Mouse (Mus musculus) intestine, embryonic 16.5 days (tissue): ENCODE results near the gene 2010315B03Rik. TPM values are rescaled to one million over a fixed set of nuclear protein-coding genes. Genes with fewer than 3 reads are reported as not detected.
"Not testable (repeated sequence)": the region's sequence is repeated elsewhere in the genome, so short reads cannot be mapped to it uniquely, and the experiment has no call there.

Experiments
- ATAC-seq: fragments of 200-750 bp; cut with Nextera tagmentation; 2 replicates; pipeline ENCODE4 v1.8.0; 2017; ENCODE audit warnings: moderate TSS enrichment, moderate library complexity
- H3K27ac ChIP-seq: fragments of 300-500 bp; sonication (generic); 2 replicates; pipeline ENCODE4 v1.5.1; 2014; ENCODE audit warnings: mild to moderate bottlenecking, low read length
- H3K27me3 ChIP-seq: fragments of 300-500 bp; sonication (generic); replicated peaks from 2 replicates; pipeline ENCODE4 v1.6.1; 2014; ENCODE audit warnings: low read length, control low read depth, mixed read lengths; ENCODE audit not compliant: control insufficient read depth, insufficient read depth
- H3K36me3 ChIP-seq: fragments of 300-500 bp; sonication (generic); 2 replicates; pipeline ENCODE4 v1.6.1; 2014; ENCODE audit warnings: low read length, control low read depth; ENCODE audit not compliant: control insufficient read depth, insufficient read depth
- H3K4me1 ChIP-seq: fragments of 300-500 bp; sonication (generic); 2 replicates; pipeline ENCODE4 v1.6.1; 2014; ENCODE audit warnings: low read length, control low read depth, mixed read lengths; ENCODE audit not compliant: control insufficient read depth, insufficient read depth
- H3K4me2 ChIP-seq: fragments of 300-500 bp; sonication (generic); 2 replicates; pipeline ENCODE4 v1.6.1; 2014; ENCODE audit warnings: low read depth, low read length, control low read depth
- H3K4me3 ChIP-seq: fragments of 300-500 bp; sonication (generic); 2 replicates; pipeline ENCODE4 v1.5.1; 2014; ENCODE audit warnings: mild to moderate bottlenecking, low read length
- H3K9ac ChIP-seq: fragments of 300-500 bp; sonication (generic); 2 replicates; pipeline ENCODE4 v1.6.1; 2014; ENCODE audit warnings: low read depth, low read length
- H3K9me3 ChIP-seq: fragments of 300-500 bp; sonication (generic); 2 replicates; pipeline ENCODE4 v1.6.1; 2016; ENCODE audit warnings: low read length, control low read depth; ENCODE audit not compliant: control insufficient read depth
- WGBS: fragments of 180-500 bp; shearing (Covaris S2); extraction: QIAGEN DNeasy Blood & Tissue Kit; methylation state at CpG from one replicate; pipeline ENCODE4 v1.1.7; 2014; 5-methylcytosine and 5-hydroxymethylcytosine counted together
- polyA plus RNA-seq: library from polyadenylated mRNA; unstranded; fragments of >200 nt; fragmentation: Nextera tagmentation; extraction: Ambion mirVana; gene quantifications from 2 replicates; pipeline ENCODE4 v1.2.1, GENCODE M21; 2015

The 2010315B03Rik gene
- polyA plus RNA-seq, 1 experiment from 2014 or later, result 15.7 TPM

- H3K9ac ChIP-seq, result no peak overlapping the region
- H3K36me3 ChIP-seq, result peaks cover 15% of the 10 kb centered on the region
- H3K4me2 ChIP-seq, result no peak overlapping the region
- H3K27me3 ChIP-seq, result no peaks in the 10 kb centered on the region
- H3K4me3 ChIP-seq, result no peak overlapping the region
- no peak overlapping the region for H3K27ac ChIP-seq
- H3K4me1 ChIP-seq, result no peaks in the 10 kb centered on the region
- ATAC-seq, result no peak
- H3K9me3 ChIP-seq, result peaks cover 14% of the 10 kb centered on the region
These were observed 39.3 kb downstream of the 2010315B03Rik start for GRCm38 (mm10) chr9:124273172-124273571.

GRCm38 (mm10) chr9:124267929-124268328 lies 44.6 kb downstream of the 2010315B03Rik start:
- no peak overlapping the region for H3K9ac ChIP-seq
- H3K27me3 ChIP-seq, result no peaks in the 10 kb centered on the region
- H3K4me2 ChIP-seq, result no peak overlapping the region
- no peak overlapping the region for H3K27ac ChIP-seq
- H3K4me1 ChIP-seq, result no peaks in the 10 kb centered on the region
- WGBS, result 32% methylated on average over 2 of the region's 2 CpGs
- ATAC-seq, result no peak
- peaks cover 11% of the 10 kb centered on the region for H3K36me3 ChIP-seq
- peaks cover 8% of the 10 kb centered on the region for H3K9me3 ChIP-seq
- no peak overlapping the region for H3K4me3 ChIP-seq

- no peak overlapping the region for H3K9ac ChIP-seq
- no peaks in the 10 kb centered on the region for H3K27me3 ChIP-seq
- H3K27ac ChIP-seq, result no peak overlapping the region
- peaks cover 8% of the 10 kb centered on the region for H3K9me3 ChIP-seq
- no peak overlapping the region for H3K4me2 ChIP-seq
- H3K36me3 ChIP-seq, result peaks cover 11% of the 10 kb centered on the region
- no peak overlapping the region for H3K4me3 ChIP-seq
- no peaks in the 10 kb centered on the region for H3K4me1 ChIP-seq
- no peak for ATAC-seq
These were observed 45.0 kb downstream of the 2010315B03Rik start for GRCm38 (mm10) chr9:124267493-124267892.

- Histone ChIP-seq H3K4me2 (no peak overlapping the region), H3K9me3 (no peaks in the 10 kb centered on the region), H3K4me3 (no peak overlapping the region), H3K36me3 (no peaks in the 10 kb centered on the region), H3K27me3 (no peaks in the 10 kb centered on the region), H3K27ac (peak overlapping the region; percentile 59), H3K4me1 (no peaks in the 10 kb centered on the region), H3K9ac (no peak overlapping the region)
- 73% methylated on average over 4 of the region's 4 CpGs for WGBS
- ATAC-seq, result peak; percentile 84
These were observed 49.3 kb downstream of the 2010315B03Rik start for GRCm38 (mm10) chr9:124262987-124263717.

- WGBS, result 62% methylated on average over 4 of the region's 4 CpGs
- H3K4me3 ChIP-seq, result no peak overlapping the region
- H3K9ac ChIP-seq, result no peak overlapping the region
- no peaks in the 10 kb centered on the region for H3K36me3 ChIP-seq
- peaks cover 15% of the 10 kb centered on the region for H3K9me3 ChIP-seq
- no peaks in the 10 kb centered on the region for H3K4me1 ChIP-seq
- no peak overlapping the region for H3K4me2 ChIP-seq
- no peaks in the 10 kb centered on the region for H3K27me3 ChIP-seq
- no peak overlapping the region for H3K27ac ChIP-seq
- ATAC-seq, result peak; percentile 52; the same call in 1 of the 2 replicates
These were observed 54.4 kb downstream of the 2010315B03Rik start for GRCm38 (mm10) chr9:124258067-124258556.

- Histone ChIP-seq H3K27ac (no peak overlapping the region), H3K4me3 (no peak overlapping the region), H3K4me1 (no peaks in the 10 kb centered on the region), H3K9me3 (peaks cover 15% of the 10 kb centered on the region), H3K36me3 (no peaks in the 10 kb centered on the region), H3K27me3 (no peaks in the 10 kb centered on the region), H3K9ac (no peak overlapping the region), H3K4me2 (no peak overlapping the region)
- 0 out of 2 replicates have a peak, but pooled peaks have one; percentile 21 for ATAC-seq
- WGBS, result 63% methylated on average over 1 of the region's 1 CpGs
These were observed 55.1 kb downstream of the 2010315B03Rik start for GRCm38 (mm10) chr9:124257200-124258066.

- not testable (repeated sequence) for H3K4me3 ChIP-seq
These were observed 56.0 kb downstream of the 2010315B03Rik start for GRCm38 (mm10) chr9:124256271-124257199.

GRCm38 (mm10) chr9:124251438-124251837 lies 61.1 kb downstream of the 2010315B03Rik start:
- peaks cover 4% of the 10 kb centered on the region for H3K9me3 ChIP-seq
- H3K27ac ChIP-seq, result no peak overlapping the region
- H3K4me3 ChIP-seq, result no peak overlapping the region
- H3K27me3 ChIP-seq, result no peaks in the 10 kb centered on the region
- no peak overlapping the region for H3K4me2 ChIP-seq
- H3K4me1 ChIP-seq, result no peaks in the 10 kb centered on the region
- H3K9ac ChIP-seq, result no peak overlapping the region
- H3K36me3 ChIP-seq, result no peaks in the 10 kb centered on the region
- ATAC-seq, result no peak

More at GRCm38 (mm10) chr9:124256271-124257199, 56.0 kb downstream of the 2010315B03Rik start:
- peak; percentile 50; the same call in 1 of the 2 replicates for ATAC-seq
- not testable (repeated sequence) for H3K27ac ChIP-seq, H3K4me2 ChIP-seq, H3K9ac ChIP-seq, H3K4me1 ChIP-seq, H3K36me3 ChIP-seq, H3K27me3 ChIP-seq
- peaks cover 15% of the 10 kb centered on the region for H3K9me3 ChIP-seq
- 16% methylated on average over 1 of the region's 1 CpGs for WGBS
